Mouse (Mus musculus): ENCODE results near the gene Pcx. TPM values are rescaled to one million over a fixed set of nuclear protein-coding genes. Genes with fewer than 3 reads are reported as not detected.

Pcx gene
- polyA plus RNA-seq, 1 experiment from 2014 or later: 21.3 TPM

- WGBS: 35% methylated on average over 4 of the region's 4 CpGs
- no peaks in the 10 kb centered on the region for H3K9me3 ChIP-seq (ENCODE audit: control insufficient read depth, low read length)
- no peak overlapping the region; the same call in 1 of the 2 replicates for H3K4me2 ChIP-seq (ENCODE audit: low read depth, low read length)
- H3K27me3 ChIP-seq (ENCODE audit: control insufficient read depth, insufficient read depth, low read depth, low read length): no peaks in the 10 kb centered on the region
- H3K4me3 ChIP-seq (ENCODE audit: low read length): no peak overlapping the region
- ATAC-seq (ENCODE audit: low read depth): peak; percentile 39; the same call in 1 of the 2 replicates
- H3K4me1 ChIP-seq (replicated peaks; ENCODE audit: control insufficient read depth, insufficient read depth, low read length): peaks cover 9% of the 10 kb centered on the region
- peak overlapping the region; percentile 50 for H3K27ac ChIP-seq (ENCODE audit: low read length)
- no peaks in the 10 kb centered on the region for H3K36me3 ChIP-seq (ENCODE audit: control insufficient read depth, insufficient read depth, low read length)
- no peak overlapping the region for H3K9ac ChIP-seq (ENCODE audit: low read length)
Observed at GRCm38 (mm10) chr19:4568832-4569231, 58.6 kb downstream of the Pcx start.

DNA sequence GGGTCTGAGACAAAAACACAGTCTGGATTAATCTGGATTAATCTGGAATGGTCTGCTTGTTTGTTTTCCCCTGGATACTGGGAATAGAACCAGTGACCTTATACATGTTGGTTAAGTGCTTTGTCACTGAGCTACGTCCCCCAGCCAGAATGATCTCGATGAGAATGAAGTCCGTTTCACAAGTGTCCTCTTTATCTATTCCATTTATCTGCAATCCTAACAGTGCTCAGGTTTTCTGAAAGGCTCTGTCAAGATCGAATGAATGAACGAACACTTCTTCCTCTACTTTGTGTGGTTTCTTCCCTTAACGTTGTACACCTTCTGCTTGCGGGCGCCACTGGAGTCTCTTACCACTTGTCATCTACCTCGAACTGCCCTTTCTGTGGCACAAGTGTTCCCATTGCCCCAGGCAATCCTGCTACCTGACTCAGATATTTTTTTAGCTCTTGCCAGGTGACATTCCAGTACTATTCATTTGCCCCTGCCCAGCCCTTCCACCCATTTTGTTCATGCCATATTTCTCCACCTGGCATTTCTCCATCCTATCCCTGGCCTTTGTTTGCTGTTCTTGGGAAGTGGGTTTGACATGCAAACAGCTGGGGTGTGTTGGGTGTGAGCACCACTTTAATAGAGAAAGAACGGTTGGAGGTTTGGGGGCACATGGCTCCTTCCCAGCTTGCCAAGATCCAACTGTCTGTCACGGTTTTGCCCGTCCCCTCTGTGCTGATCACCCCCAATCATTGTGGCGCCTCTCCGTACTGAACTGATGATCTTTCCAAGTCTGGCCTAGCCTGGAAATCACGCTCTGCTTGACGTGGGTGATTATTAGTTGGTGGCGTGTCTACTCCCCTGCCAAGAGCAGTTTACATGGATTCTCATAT is 59.3 kb downstream of the Pcx start:
- peak overlapping the region; percentile 58 for H3K27ac ChIP-seq (ENCODE audit: low read length)

GRCm38 (mm10) chr19:4570237-4570613 is 60.0 kb downstream of the Pcx start:
- no peak for ATAC-seq (ENCODE audit: low read depth)
- Histone ChIP-seq H3K27me3 (ENCODE audit: control insufficient read depth, insufficient read depth, low read depth, low read length) (no peaks in the 10 kb centered on the region), H3K9ac (ENCODE audit: low read length) (no peak overlapping the region), H3K4me1 (replicated peaks; ENCODE audit: control insufficient read depth, insufficient read depth, low read length) (peaks cover 9% of the 10 kb centered on the region), H3K4me3 (ENCODE audit: low read length) (no peak overlapping the region), H3K27ac (ENCODE audit: low read length) (peak overlapping the region; percentile 58; the same call in 1 of the 2 replicates), H3K36me3 (ENCODE audit: control insufficient read depth, insufficient read depth, low read length) (no peaks in the 10 kb centered on the region), H3K9me3 (ENCODE audit: control insufficient read depth, low read length) (no peaks in the 10 kb centered on the region), H3K4me2 (ENCODE audit: low read depth, low read length) (no peak overlapping the region)
- WGBS: 69% methylated on average over 11 of the region's 11 CpGs

More for the DNA sequence above, 59.3 kb downstream of the Pcx start:
- Histone ChIP-seq H3K36me3 (ENCODE audit: control insufficient read depth, insufficient read depth, low read length) (no peaks in the 10 kb centered on the region), H3K27me3 (ENCODE audit: control insufficient read depth, insufficient read depth, low read depth, low read length) (no peaks in the 10 kb centered on the region), H3K9me3 (ENCODE audit: control insufficient read depth, low read length) (no peaks in the 10 kb centered on the region), H3K4me3 (ENCODE audit: low read length) (no peak overlapping the region), H3K4me2 (ENCODE audit: low read depth, low read length) (no peak overlapping the region), H3K4me1 (replicated peaks; ENCODE audit: control insufficient read depth, insufficient read depth, low read length) (peaks cover 9% of the 10 kb centered on the region), H3K9ac (ENCODE audit: low read length) (no peak overlapping the region)
- 57% methylated on average over 17 of the region's 17 CpGs for WGBS
- ATAC-seq (ENCODE audit: low read depth): peak; percentile 86

DNA sequence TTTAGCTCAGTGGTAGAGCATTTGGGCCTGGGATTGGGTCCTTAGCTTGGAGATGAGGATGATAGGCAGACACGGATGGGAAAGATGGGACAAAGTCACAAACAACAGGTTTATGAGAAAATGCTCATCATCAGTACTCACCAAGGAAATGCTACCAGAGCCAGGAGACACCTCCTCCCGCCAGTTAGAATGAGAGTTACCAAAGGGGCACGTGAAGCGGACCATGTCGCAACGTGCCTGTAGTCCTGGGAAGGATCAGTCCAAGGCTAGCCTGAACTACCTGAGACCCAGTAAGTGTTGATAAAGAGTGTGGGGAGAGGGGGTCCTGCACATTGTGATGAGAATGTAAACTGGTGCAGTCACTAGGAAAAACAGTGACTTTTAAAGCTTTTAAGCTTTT is 60.5 kb downstream of the Pcx start:
- H3K4me3 ChIP-seq (ENCODE audit: low read length): no peak overlapping the region
- peaks cover 9% of the 10 kb centered on the region for H3K4me1 ChIP-seq (replicated peaks; ENCODE audit: control insufficient read depth, insufficient read depth, low read length)
- no peak overlapping the region for H3K27ac ChIP-seq (ENCODE audit: low read length)
- ATAC-seq (ENCODE audit: low read depth): no peak
- 84% methylated on average over 6 of the region's 6 CpGs for WGBS
- no peaks in the 10 kb centered on the region for H3K9me3 ChIP-seq (ENCODE audit: control insufficient read depth, low read length)
- H3K9ac ChIP-seq (ENCODE audit: low read length): no peak overlapping the region
- H3K4me2 ChIP-seq (ENCODE audit: low read depth, low read length): no peak overlapping the region
- H3K36me3 ChIP-seq (ENCODE audit: control insufficient read depth, insufficient read depth, low read length): no peaks in the 10 kb centered on the region
- no peaks in the 10 kb centered on the region for H3K27me3 ChIP-seq (ENCODE audit: control insufficient read depth, insufficient read depth, low read depth, low read length)

GRCm38 (mm10) chr19:4571658-4572057 is 61.4 kb downstream of the Pcx start:
- 0 out of 2 replicates have a peak overlapping the region, but pooled peaks have one; percentile 50 for H3K27ac ChIP-seq (ENCODE audit: low read length)
- H3K4me3 ChIP-seq (ENCODE audit: low read length): no peak overlapping the region
- no peak overlapping the region for H3K9ac ChIP-seq (ENCODE audit: low read length)
- WGBS: 82% methylated on average over 1 of the region's 1 CpGs
- H3K9me3 ChIP-seq (ENCODE audit: control insufficient read depth, low read length): no peaks in the 10 kb centered on the region
- peaks cover 9% of the 10 kb centered on the region for H3K4me1 ChIP-seq (replicated peaks; ENCODE audit: control insufficient read depth, insufficient read depth, low read length)
- no peaks in the 10 kb centered on the region for H3K36me3 ChIP-seq (ENCODE audit: control insufficient read depth, insufficient read depth, low read length)
- no peak for ATAC-seq (ENCODE audit: low read depth)
- H3K27me3 ChIP-seq (ENCODE audit: control insufficient read depth, insufficient read depth, low read depth, low read length): no peaks in the 10 kb centered on the region
- no peak overlapping the region for H3K4me2 ChIP-seq (ENCODE audit: low read depth, low read length)

GRCm38 (mm10) chr19:4572061-4572460 is 61.8 kb downstream of the Pcx start:
- peaks cover 9% of the 10 kb centered on the region for H3K4me1 ChIP-seq (replicated peaks; ENCODE audit: control insufficient read depth, insufficient read depth, low read length)
- no peak for ATAC-seq (ENCODE audit: low read depth)
- 76% methylated on average over 4 of the region's 4 CpGs for WGBS

DNA sequence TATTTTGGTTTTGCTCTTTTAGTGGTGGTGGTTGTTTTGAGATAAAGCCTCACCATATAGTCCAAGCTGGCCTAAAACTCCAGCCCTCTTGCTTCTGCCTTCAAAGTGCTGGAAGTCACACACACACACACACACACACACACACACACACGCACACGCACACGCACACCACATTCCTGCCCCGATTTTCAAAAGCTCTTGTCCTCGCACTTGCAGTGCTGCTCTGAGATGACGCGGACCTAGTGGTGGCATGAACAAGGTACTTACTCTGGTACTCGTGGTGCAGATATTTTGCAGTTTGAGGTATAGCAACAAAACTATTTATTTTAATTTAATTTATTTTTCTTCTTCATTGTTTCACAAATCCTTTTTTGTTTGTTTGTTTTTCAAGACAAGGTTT is 62.2 kb downstream of the Pcx start:
- Histone ChIP-seq H3K9me3 (ENCODE audit: control insufficient read depth, low read length) (no peaks in the 10 kb centered on the region), H3K36me3 (ENCODE audit: control insufficient read depth, insufficient read depth, low read length) (no peaks in the 10 kb centered on the region), H3K4me1 (replicated peaks; ENCODE audit: control insufficient read depth, insufficient read depth, low read length) (peaks cover 9% of the 10 kb centered on the region), H3K27ac (ENCODE audit: low read length) (no peak overlapping the region), H3K4me2 (ENCODE audit: low read depth, low read length) (no peak overlapping the region), H3K9ac (ENCODE audit: low read length) (no peak overlapping the region), H3K27me3 (ENCODE audit: control insufficient read depth, insufficient read depth, low read depth, low read length) (no peaks in the 10 kb centered on the region), H3K4me3 (ENCODE audit: low read length) (no peak overlapping the region)
- whole genome bisulfite sequencing: 49% methylated on average over 8 of the region's 8 CpGs
- ATAC-seq (ENCODE audit: low read depth): no peak

More at GRCm38 (mm10) chr19:4572061-4572460, 61.8 kb downstream of the Pcx start:
- no peaks in the 10 kb centered on the region for H3K9me3 ChIP-seq (ENCODE audit: control insufficient read depth, low read length)
- no peaks in the 10 kb centered on the region for H3K36me3 ChIP-seq (ENCODE audit: control insufficient read depth, insufficient read depth, low read length)
- H3K9ac ChIP-seq (ENCODE audit: low read length): no peak overlapping the region
- H3K27ac ChIP-seq (ENCODE audit: low read length): 0 out of 2 replicates have a peak overlapping the region, but pooled peaks have one; percentile 50
- no peak overlapping the region for H3K4me3 ChIP-seq (ENCODE audit: low read length)
- no peaks in the 10 kb centered on the region for H3K27me3 ChIP-seq (ENCODE audit: control insufficient read depth, insufficient read depth, low read depth, low read length)
- no peak overlapping the region for H3K4me2 ChIP-seq (ENCODE audit: low read depth, low read length)

- Histone ChIP-seq H3K27me3 (ENCODE audit: control insufficient read depth, insufficient read depth, low read depth, low read length) (no peaks in the 10 kb centered on the region), H3K27ac (ENCODE audit: low read length) (no peak overlapping the region), H3K9ac (ENCODE audit: low read length) (no peak overlapping the region), H3K9me3 (ENCODE audit: control insufficient read depth, low read length) (no peaks in the 10 kb centered on the region), H3K4me1 (replicated peaks; ENCODE audit: control insufficient read depth, insufficient read depth, low read length) (peaks cover 9% of the 10 kb centered on the region), H3K4me2 (ENCODE audit: low read depth, low read length) (no peak overlapping the region), H3K4me3 (ENCODE audit: low read length) (no peak overlapping the region), H3K36me3 (ENCODE audit: control insufficient read depth, insufficient read depth, low read length) (no peaks in the 10 kb centered on the region)
- 84% methylated on average over 1 of the region's 1 CpGs for WGBS
- ATAC-seq (ENCODE audit: low read depth): no peak
Observed at GRCm38 (mm10) chr19:4573241-4573640, 63.0 kb downstream of the Pcx start.

GRCm38 (mm10) chr19:4578799-4579198 is 68.5 kb downstream of the Pcx start:
- Histone ChIP-seq H3K9me3 (ENCODE audit: control insufficient read depth, low read length) (no peaks in the 10 kb centered on the region), H3K36me3 (ENCODE audit: control insufficient read depth, insufficient read depth, low read length) (no peaks in the 10 kb centered on the region), H3K27ac (ENCODE audit: low read length) (no peak overlapping the region), H3K4me1 (replicated peaks; ENCODE audit: control insufficient read depth, insufficient read depth, low read length) (no peaks in the 10 kb centered on the region), H3K9ac (ENCODE audit: low read length) (no peak overlapping the region), H3K27me3 (ENCODE audit: control insufficient read depth, insufficient read depth, low read depth, low read length) (no peaks in the 10 kb centered on the region), H3K4me3 (ENCODE audit: low read length) (no peak overlapping the region), H3K4me2 (ENCODE audit: low read depth, low read length) (no peak overlapping the region)
- WGBS: 43% methylated on average over 2 of the region's 2 CpGs
- ATAC-seq (ENCODE audit: low read depth): 0 out of 2 replicates have a peak, but pooled peaks have one; percentile 36

Data from lung, embryonic 16.5 days (tissue).